Comparison of ENCODE assay signal across 23 mouse cellular contexts in genomic region chr1:76896152-76896864, GRCm38 (mm10).
DNase-seq lines count a peak whose midpoint lies in the region; ATAC-seq and TF ChIP-seq lines count a peak whose summit lies in the region.
"Had no signal": no experiment of that assay in that cellular context is flagged by ENCODE, and none has a peak within 500 bp of the region (broad histone marks: within the 10 kb centered on the region; RNA-seq: fewer than 3 reads in every experiment).

No protein-coding gene starts in this region.

- 0 out of 2 replicates have a peak, but pooled peaks cover 4% of the 10 kb centered on the region for H3K27me3 ChIP-seq in forebrain, embryonic 10.5 days (ENCODE audit: poor library complexity, severe bottlenecking)
- H3K27me3 ChIP-seq in forebrain, embryonic 12.5 days: 0 out of 2 replicates have a peak, but pooled peaks cover 3% of the 10 kb centered on the region
- no peaks in the 10 kb centered on the region for H3K27me3 ChIP-seq in embryonic facial prominence, embryonic 15.5 days
- no peaks in the 10 kb centered on the region for H3K27me3 ChIP-seq in limb, embryonic 14.5 days (ENCODE audit: control insufficient read depth, insufficient read depth, low read length)
- H3K27me3 ChIP-seq: kidney, embryonic 15.5 days; liver, embryonic 15.5 days had no signal

- no peak overlapping the region for H3K4me3 ChIP-seq in forebrain, embryonic 10.5 days
- no peak overlapping the region for H3K4me3 ChIP-seq in forebrain, embryonic 12.5 days (replicated peaks)
- H3K4me3 ChIP-seq in embryonic facial prominence, embryonic 15.5 days (replicated peaks): no peak overlapping the region
- no peak overlapping the region for H3K4me3 ChIP-seq in limb, embryonic 14.5 days (replicated peaks; ENCODE audit: low read length)
- H3K4me3 ChIP-seq: erythroblast, embryonic 14.5 days; heart, embryonic 10.5 days; kidney, embryonic 15.5 days; left cerebral cortex, adult 2 months; liver, embryonic 15.5 days; midbrain, embryonic 12.5 days had no signal

- no peak for ATAC-seq in forebrain, embryonic 12.5 days (ENCODE audit: low FRiP score)
- ATAC-seq in embryonic facial prominence, embryonic 15.5 days (ENCODE audit: insufficient number of reproducible peaks, low FRiP score, low TSS enrichment, low read depth): no peak
- ATAC-seq in limb, embryonic 14.5 days (ENCODE audit: low FRiP score, low read depth): peak; percentile 71
- ATAC-seq: forebrain, embryonic 14.5 days had no signal

- WGBS in forebrain, embryonic 10.5 days: 46% methylated on average over 17 of the region's 17 CpGs
- 47% methylated on average over 17 of the region's 17 CpGs for whole genome bisulfite sequencing in forebrain, embryonic 12.5 days
- WGBS in embryonic facial prominence, embryonic 15.5 days: 32% methylated on average over 17 of the region's 17 CpGs
- 20% methylated on average over 17 of the region's 17 CpGs for WGBS in limb, embryonic 14.5 days

- H3K4me1 ChIP-seq in forebrain, embryonic 10.5 days: peaks cover 27% of the 10 kb centered on the region
- H3K4me1 ChIP-seq in forebrain, embryonic 12.5 days: no peaks in the 10 kb centered on the region
- peaks cover 12% of the 10 kb centered on the region for H3K4me1 ChIP-seq in embryonic facial prominence, embryonic 15.5 days
- peaks cover 26% of the 10 kb centered on the region for H3K4me1 ChIP-seq in limb, embryonic 14.5 days (ENCODE audit: control insufficient read depth, insufficient read depth, low read length)
- H3K4me1 ChIP-seq: heart, embryonic 10.5 days; liver, embryonic 15.5 days; midbrain, embryonic 12.5 days had no signal

- H3K27ac ChIP-seq in forebrain, embryonic 10.5 days: peak overlapping the region; percentile 75
- no peak overlapping the region for H3K27ac ChIP-seq in forebrain, embryonic 12.5 days
- 0 out of 2 replicates have a peak overlapping the region, but pooled peaks have one; percentile 48 for H3K27ac ChIP-seq in embryonic facial prominence, embryonic 15.5 days (replicated peaks)
- H3K27ac ChIP-seq in limb, embryonic 14.5 days (replicated peaks; ENCODE audit: low read depth, low read length): peak overlapping the region; percentile 28
- H3K27ac ChIP-seq: heart, embryonic 10.5 days; kidney, embryonic 15.5 days; left cerebral cortex, adult 2 months; liver, embryonic 15.5 days; macrophage; midbrain, embryonic 12.5 days had no signal

- TF ChIP-seq POLR2A in limb, embryonic 14.5 days (IDR thresholded peaks at IDR 0.05; ENCODE audit: borderline replicate concordance, extremely low read depth, insufficient read depth, insufficient read length): no peak

- H3K9me3 ChIP-seq in forebrain, embryonic 10.5 days: no peaks in the 10 kb centered on the region
- H3K9me3 ChIP-seq in forebrain, embryonic 12.5 days: no peaks in the 10 kb centered on the region
- H3K9me3 ChIP-seq in embryonic facial prominence, embryonic 15.5 days (replicated peaks): no peaks in the 10 kb centered on the region
- no peaks in the 10 kb centered on the region for H3K9me3 ChIP-seq in limb, embryonic 14.5 days (ENCODE audit: control insufficient read depth, low read length)
- H3K9me3 ChIP-seq: heart, embryonic 10.5 days; kidney, embryonic 15.5 days; liver, embryonic 15.5 days; midbrain, embryonic 12.5 days had no signal

- no peak overlapping the region for H3K9ac ChIP-seq in forebrain, embryonic 12.5 days
- no peak overlapping the region for H3K9ac ChIP-seq in embryonic facial prominence, embryonic 15.5 days
- no peak overlapping the region for H3K9ac ChIP-seq in limb, embryonic 14.5 days (ENCODE audit: low read depth, low read length, severe bottlenecking)
- H3K9ac ChIP-seq: kidney, embryonic 15.5 days; liver, embryonic 15.5 days; midbrain, embryonic 12.5 days had no signal

- H3K4me2 ChIP-seq in forebrain, embryonic 12.5 days: no peak overlapping the region
- H3K4me2 ChIP-seq in embryonic facial prominence, embryonic 15.5 days (replicated peaks): peak overlapping the region; percentile 6; the same call in 1 of the 2 replicates
- peak overlapping the region; percentile 16; the same call in 1 of the 2 replicates for H3K4me2 ChIP-seq in limb, embryonic 14.5 days (replicated peaks; ENCODE audit: low read depth, low read length, severe bottlenecking)
- H3K4me2 ChIP-seq: kidney, embryonic 15.5 days; liver, embryonic 15.5 days; midbrain, embryonic 12.5 days had no signal

- H3K36me3 ChIP-seq in forebrain, embryonic 10.5 days (replicated peaks): no peaks in the 10 kb centered on the region
- no peaks in the 10 kb centered on the region for H3K36me3 ChIP-seq in forebrain, embryonic 12.5 days (replicated peaks)
- no peaks in the 10 kb centered on the region for H3K36me3 ChIP-seq in embryonic facial prominence, embryonic 15.5 days
- H3K36me3 ChIP-seq in limb, embryonic 14.5 days (ENCODE audit: control insufficient read depth, insufficient read depth, low read length): no peaks in the 10 kb centered on the region
- H3K36me3 ChIP-seq: heart, embryonic 10.5 days; kidney, embryonic 15.5 days; liver, embryonic 15.5 days; midbrain, embryonic 12.5 days had no signal

- no peak for DNase-seq in forebrain, embryonic 10.5 days (ENCODE audit: extremely low spot score, low spot score)
- peak; percentile 29 for DNase-seq in embryo, embryonic 9.5 days (ENCODE audit: extremely low spot score)
- DNase-seq in limb, embryonic 14.5 days (ENCODE audit: low spot score): peak; percentile 27
- DNase-seq in cerebellum, adult 11-12 months: no peak
- DNase-seq in ovary, postnatal 36 days (ENCODE audit: low spot score): no peak
- DNase-seq in left cerebral cortex, adult 11 months (ENCODE audit: low spot score): no peak
- DNase-seq: adrenal gland, postnatal 14 days; cerebellum, adult 9-10 months; kidney, adult 11 months; kidney, postnatal 36 days; left cerebral cortex, postnatal 4 days; right cerebral cortex, postnatal 25 days; thymus, postnatal 14 days had no signal

Comparison
In these comparisons a context has a peak if more than half of its experiments do, and no peak if none do; other contexts are left out.
1. DNase-seq: peak in embryo, embryonic 9.5 days (single experiment) and limb, embryonic 14.5 days (single experiment); none in forebrain, embryonic 10.5 days (single experiment), cerebellum, adult 11-12 months (single experiment), ovary, postnatal 36 days (single experiment) and left cerebral cortex, adult 11 months (single experiment).